Mouse (Mus musculus) induced T-regulatory cell, adult 2 months (primary cell): ENCODE data around the gene Cryge.
"Not testable (repeated sequence)": the region's sequence is repeated elsewhere in the genome, so short reads cannot be mapped to it uniquely, and the experiment has no call there.

ENCODE experiments used
- DNase-seq: peaks from one replicate; pipeline ENCODE4 v3.0.0-alpha.2; 2012; ENCODE audit warnings: low read depth

Cryge gene

GRCm38 (mm10) chr1:65050952-65051351 is at the start of gene Cryge:
Gene Cryge, minus strand, starts transcription at chr1:65051149.
- not testable (repeated sequence) for DNase-seq

GRCm38 (mm10) chr1:65096953-65097352 is 46.0 kb upstream of the Cryge start:
- no peak for DNase-seq

- DNase-seq, result no peak
These were observed 40.6 kb upstream of the Cryge start for GRCm38 (mm10) chr1:65091566-65091965.

GRCm38 (mm10) chr1:65090370-65090769 is 39.4 kb upstream of the Cryge start:
- DNase-seq, result no peak

DNA sequence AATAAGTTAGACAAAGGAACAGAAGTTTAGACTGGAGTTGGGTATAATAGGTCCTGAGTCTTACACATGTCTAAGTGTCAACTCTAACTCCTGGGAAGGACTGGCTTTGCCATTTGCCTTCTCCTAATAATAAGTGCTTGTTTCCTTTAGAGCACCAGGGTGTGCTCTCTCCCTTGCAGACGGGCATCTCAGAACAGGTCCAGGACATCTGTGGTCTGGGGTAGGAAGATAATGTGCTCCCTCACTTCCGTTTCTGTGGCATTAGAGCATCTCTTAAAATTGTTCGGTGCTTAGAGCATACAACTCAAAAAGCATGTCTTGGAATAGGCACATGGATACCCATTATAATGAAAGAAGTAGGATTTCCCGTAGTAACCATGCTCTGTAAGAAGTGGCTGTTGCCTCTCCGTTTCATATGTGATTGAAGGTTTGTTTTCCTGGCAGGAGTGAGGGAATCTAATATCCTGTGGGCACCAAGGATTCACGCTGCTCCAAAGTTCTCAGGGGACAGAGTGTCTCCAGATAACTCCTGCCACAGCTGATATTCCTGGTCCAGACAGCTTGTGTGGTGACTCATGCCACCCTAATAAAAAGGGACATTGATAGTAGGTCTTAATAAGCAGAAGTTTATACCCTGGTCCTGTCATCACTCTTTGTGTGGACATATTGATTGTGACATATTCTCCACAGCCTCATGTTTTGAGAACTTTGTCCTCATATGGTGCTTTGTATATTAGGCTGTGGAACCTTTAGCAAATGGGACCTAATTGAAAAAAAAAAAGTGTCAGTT is 37.8 kb upstream of the Cryge start:
- DNase-seq, result no peak

- DNase-seq, result no peak
These were observed 31.2 kb upstream of the Cryge start, which contains the start of gene Crygb for GRCm38 (mm10) chr1:65082188-65082587. Gene Crygb, minus strand, starts transcription at chr1:65082288.

DNA sequence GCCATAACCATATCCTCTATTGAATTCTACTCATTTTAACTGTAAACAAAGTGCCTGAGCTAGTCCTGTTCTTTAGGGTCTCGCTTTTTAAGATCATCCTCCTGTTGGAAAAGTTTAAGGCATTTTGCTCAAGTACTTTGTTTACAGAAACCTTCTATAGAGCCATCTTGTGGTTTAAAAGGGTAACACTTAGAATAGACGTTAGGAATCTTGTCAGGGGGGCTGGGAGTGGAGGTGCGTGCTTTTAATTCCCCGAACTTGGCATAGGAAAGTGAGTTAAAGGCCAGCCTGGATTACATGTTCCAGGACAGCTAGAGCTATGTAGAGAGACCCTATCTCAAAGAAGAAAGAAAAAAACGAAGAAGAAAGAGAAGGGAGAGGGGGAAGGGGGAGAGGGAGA is 24.7 kb upstream of the Cryge start:
- no peak for DNase-seq

GRCm38 (mm10) chr1:65073589-65073988 is 22.6 kb upstream of the Cryge start, which contains the start of gene Crygc:
Gene Crygc, minus strand, starts transcription at chr1:65073689.
- no peak for DNase-seq

GRCm38 (mm10) chr1:65067842-65068241 is 16.9 kb upstream of the Cryge start:
- no peak for DNase-seq

- DNase-seq, result no peak
These were observed 13.3 kb upstream of the Cryge start for GRCm38 (mm10) chr1:65064201-65064600.

DNA sequence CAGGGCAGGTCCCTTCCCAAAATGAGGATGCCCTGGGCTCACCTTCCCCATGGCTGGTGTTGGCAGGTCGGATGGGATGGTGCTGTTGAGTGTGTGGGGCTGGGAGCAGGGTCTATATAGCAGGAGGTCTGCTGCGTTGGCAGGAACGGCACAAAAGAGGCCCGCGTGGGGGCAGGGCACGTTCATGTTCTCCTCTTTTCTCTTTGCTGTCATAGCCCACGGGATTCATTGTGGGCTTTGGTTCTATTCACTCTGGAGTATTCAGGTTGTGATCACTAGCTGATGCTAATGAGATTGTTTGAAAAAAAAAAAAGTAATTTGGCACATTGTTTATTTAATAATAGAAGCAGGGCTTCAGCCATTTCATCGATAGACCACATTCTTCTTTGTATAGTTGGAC is 12.4 kb upstream of the Cryge start, which contains the start of gene Crygd:
Gene Crygd (minus strand): TSS at position 101 of the 400 bp plus-strand sequence.
- DNase-seq, result no peak

DNA sequence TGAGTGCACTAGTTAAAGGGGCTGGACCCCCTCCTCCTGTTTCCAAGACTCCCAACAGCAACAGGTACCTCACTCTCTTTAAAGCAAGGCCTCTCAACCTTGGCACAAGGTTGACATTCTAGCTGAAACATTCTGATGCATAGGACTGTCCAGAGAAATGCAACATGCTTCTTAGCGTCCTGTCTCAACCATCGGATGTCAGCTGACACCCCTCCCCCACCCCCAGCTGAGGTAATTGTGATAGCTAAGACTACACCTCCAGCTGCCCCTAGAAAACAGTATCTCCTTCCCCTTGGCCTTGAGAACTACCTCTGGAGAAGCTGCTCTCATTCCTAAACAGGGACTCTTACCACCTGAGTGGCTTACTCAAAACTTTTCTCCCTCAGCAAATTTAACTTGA is 1.2 kb upstream of the Cryge start:
- no peak for DNase-seq

DNA sequence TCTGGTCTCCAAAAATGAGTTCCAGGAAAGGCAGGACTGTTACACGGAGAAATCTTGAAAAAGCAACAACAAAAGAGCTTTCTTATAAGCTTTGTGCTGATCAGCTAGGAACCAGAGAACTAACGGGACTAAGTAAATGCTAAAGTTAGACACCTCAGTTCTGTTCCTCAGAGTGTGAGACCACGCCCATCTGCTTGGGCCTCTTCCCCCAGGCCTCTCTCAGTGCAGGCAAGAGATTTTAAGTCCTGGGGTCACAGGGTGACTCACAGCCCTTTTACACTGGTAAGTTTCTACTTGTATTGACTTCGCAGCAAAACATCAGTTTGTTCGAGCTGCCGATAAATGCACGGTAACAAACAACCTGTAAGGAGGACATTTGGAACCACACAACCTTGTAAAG is 747 bp upstream of the Cryge start:
- no peak for DNase-seq

- no peak for DNase-seq
These were observed 2.2 kb downstream of the Cryge start for GRCm38 (mm10) chr1:65048781-65049180.

- peak; percentile 13 for DNase-seq
These were observed 4.4 kb downstream of the Cryge start for GRCm38 (mm10) chr1:65046401-65047109.

GRCm38 (mm10) chr1:65043433-65043832 is 7.5 kb downstream of the Cryge start:
- DNase-seq, result no peak

DNA sequence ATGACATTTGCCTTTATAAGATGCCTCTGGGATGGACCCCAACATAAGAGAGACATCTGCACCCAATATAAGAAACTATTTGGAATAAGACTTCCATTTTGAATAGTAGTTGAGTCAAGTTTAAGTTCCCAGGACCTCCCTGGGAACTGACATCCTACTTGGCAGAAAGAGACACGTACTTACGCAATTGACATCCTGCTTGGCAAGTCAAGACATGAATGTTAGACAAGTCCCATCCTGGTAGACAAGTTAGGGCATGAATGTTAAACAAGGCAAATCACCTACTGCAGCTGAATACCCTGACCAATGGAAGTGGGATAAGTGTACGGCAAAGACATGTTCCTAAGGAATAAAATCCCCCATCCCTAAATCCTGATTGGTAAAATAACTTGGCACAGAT is 9.1 kb downstream of the Cryge start:
- no peak for DNase-seq

- no peak for DNase-seq
These were observed 10.1 kb downstream of the Cryge start for GRCm38 (mm10) chr1:65040806-65041205.

DNA sequence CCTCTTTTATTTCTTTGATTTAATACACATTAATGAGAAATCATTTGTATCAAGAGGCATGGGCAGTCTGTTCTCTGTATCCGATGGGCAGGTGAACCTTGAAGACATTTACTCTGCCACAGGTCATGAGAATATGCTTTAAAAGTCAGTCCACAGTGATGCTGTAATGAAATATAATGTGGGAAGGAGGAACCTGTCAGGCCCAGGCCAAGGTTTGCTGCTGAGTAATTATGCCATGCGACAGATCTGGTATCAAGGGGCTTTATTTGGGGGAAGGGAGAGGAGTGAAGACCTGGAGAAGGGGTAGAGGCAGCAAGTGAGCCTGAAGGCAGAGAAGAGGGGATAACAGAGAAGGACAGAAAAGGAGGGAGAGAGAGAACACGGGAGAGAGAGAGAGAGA is 11.3 kb downstream of the Cryge start:
- DNase-seq, result no peak

DNA sequence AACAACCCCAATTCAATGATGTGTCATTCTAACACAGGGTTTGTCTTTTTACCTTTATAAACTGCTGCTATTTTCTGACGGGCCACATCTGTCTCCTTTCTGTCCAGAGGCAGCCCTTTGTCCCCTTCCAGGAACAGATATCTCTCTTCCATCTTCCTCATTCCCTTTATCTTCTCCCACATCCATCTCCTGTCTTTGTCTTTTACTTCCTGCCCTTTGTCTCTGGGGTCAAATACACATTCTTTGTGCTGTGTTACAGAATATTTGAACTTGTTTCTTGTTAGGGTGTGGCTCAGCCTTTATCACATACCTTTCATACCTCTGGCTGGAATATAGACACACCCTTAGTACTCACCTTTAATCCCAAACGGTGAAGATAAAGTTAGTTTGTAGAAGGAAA is 13.4 kb downstream of the Cryge start:
- DNase-seq, result no peak

GRCm38 (mm10) chr1:65035513-65035912 is 15.4 kb downstream of the Cryge start:
- no peak for DNase-seq

- DNase-seq, result no peak
These were observed 18.3 kb downstream of the Cryge start, which contains the start of gene Akr1cl for GRCm38 (mm10) chr1:65032641-65033040. Gene Akr1cl, minus strand, starts transcription at chr1:65032759.

DNA sequence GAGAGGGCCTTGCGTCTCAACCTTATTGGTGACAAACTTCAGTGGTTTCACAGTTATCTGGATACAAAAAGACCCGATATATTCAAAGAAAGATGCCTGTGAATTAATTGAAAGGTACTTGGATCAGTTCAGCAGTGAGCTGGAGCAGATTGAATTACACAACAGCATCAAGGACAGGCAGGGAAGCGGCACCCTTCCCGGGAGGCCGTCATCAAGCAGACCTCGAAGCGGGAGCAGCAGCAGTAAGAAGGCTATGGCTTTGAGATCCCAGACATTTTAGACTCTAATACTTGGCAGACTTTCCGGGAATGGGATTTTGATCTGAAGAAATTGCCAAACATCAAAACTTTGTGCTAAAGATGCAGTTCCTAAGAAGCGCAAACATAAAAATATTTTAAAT is 22.7 kb downstream of the Cryge start:
- DNase-seq, result no peak
